Mouse (Mus musculus): Measurements from ENCODE around the gene Hbq1a.

GRCm38 (mm10) chr11:32307006-32307405 lies 7.1 kb downstream of the Hbq1a start:
- TF ChIP-seq GATA1 (IDR thresholded peaks at IDR 0.05; ENCODE audit: borderline replicate concordance, low read length) (no peak), FLI1 (IDR thresholded peaks at IDR 0.05; ENCODE audit: low read length) (no peak)
